Mouse (Mus musculus) heart, postnatal 36 days (tissue): ENCODE data around the gene Spsb4. TPM values are rescaled to one million over a fixed set of nuclear protein-coding genes. Genes with fewer than 3 reads are reported as not detected.

Experiments
- DNase-seq, 2 experiments: peaks; one replicate each; pipeline ENCODE4 v3.0.0; 2021 to 2022
- intact Hi-C: fragments of 180-260 bp; cut with DNase I; formaldehyde crosslinking; loops from one replicate; pipeline ENCODE4 v1.15.1; 2025
- total RNA-seq, 2 experiments: library from RNA; stranded (reverse); gene quantifications; 2 replicates each; pipeline ENCODE4 v1.2.3; 2021

Gene Spsb4
- total RNA-seq, 2 experiments from 2014 or later, result 5.1 to 6.1 TPM

DNA sequence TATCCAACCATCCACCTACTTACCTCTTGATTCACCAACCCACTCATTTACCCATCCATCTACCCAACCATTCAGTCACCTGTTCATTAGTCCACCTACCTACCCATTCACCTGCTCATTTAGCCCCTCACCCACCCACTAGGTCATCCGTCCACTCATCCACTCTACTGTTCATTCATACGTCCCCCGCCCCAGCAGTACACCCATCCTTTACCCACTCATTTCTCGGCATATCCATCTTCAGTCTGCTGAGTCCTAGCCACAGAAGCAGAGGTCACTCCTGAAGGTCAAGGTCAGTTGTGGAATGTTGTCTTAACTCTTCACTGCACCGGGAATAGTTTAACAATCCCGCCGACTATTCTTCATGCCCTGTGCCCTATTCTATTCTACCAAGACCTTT is 102.6 kb downstream of the Spsb4 start:
- no peak for DNase-seq
- intact Hi-C loops, result loop anchor here (1.0 to 2.0 kb wide), 4 partner anchors 45 to 245 kb away; partner anchors contain the start of gene Spsb4

- DNase-seq, result no peak
- intact Hi-C loops, result no loop called here
Measured at GRCm38 (mm10) chr9:96914851-96915250, 103.8 kb downstream of the Spsb4 start.

GRCm38 (mm10) chr9:96914005-96914404 is 104.6 kb downstream of the Spsb4 start:
- intact Hi-C loops, result no loop called here
- DNase-seq, result no peak

DNA sequence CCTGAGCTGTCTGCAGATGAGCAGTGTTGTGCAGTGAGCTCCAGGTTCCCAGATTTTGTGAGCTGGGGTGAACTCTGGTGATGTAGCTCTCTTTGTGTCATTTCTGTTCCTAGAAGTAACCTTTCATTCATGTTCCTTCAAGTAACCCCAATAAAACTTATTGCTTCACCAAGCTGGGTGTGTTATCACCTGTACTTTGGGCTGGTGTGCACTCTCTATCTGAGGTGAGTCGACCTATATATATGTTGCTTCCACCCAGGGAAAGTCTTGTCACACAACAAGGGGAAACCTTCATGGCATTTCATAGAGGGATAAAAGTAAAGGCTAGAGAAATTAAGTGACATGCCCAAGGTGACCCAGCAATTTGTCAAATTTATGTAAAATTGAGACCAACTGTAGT is 109.1 kb downstream of the Spsb4 start:
- intact Hi-C loops, result no loop called here
- DNase-seq, result no peak

DNA sequence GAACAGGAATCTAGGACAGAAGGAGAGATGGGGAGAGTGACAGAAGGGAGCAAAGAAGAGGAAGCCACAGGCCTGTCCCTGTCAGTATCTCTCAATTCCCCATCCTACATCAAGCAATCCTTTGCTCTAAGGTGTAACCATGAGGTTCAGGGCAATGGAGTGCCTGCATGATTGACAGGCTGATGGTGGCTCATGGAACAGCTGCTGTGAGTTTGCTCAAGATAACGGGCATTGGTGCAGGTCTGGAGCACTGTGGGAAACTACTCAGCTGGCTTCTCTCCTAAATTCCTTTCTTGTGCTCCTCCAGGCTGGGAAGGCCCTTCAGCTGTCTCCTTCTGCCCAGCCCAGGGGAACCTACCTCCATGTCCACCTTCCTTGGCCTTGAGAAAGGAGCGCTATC is 109.9 kb downstream of the Spsb4 start:
- intact Hi-C loops, result no loop called here
- no peak for DNase-seq

DNA sequence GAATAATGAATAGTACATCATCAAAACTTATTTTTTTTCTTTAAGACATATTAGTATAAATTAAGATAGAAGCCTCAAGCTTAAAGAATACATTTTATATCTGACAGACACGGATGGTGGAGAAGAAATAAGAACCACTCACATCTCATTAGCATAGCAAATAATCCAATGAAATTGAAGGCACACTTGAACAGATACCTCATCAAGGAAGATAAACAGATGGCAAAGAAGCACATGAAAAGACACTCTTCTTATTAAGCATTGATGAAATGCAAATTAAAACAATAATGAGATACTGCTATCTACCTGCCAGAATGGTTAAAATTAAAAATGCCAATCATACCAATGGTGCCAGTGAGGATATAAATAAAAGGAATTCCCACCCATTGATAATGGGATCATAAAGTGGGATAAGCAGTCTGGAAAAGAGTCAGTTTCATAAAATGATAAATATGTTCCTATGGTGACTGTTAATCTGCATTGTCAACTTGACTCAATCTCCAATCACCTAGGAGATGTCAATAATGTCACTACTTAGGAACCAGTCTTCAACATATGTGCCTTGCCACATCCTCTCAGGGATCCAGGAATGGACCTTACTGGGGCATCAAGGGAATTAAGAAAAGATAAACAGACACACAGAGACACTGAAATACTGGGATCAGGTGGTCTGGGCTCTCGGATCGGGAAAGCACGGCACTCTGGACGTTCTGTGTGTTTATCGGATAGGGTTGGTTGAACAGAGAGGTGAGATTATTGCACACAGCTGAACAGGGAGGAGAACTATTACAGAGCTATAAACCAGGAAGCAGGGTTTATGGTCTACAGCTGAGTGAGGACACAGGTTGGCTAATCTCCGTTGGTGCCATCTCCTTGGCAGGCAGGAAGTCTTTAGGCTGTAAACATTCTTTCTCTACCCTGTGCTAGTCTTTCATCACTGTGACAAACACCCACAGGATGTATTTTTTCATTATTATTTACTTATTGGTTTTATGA is 114.0 kb downstream of the Spsb4 start:
- no peak for DNase-seq

DNA sequence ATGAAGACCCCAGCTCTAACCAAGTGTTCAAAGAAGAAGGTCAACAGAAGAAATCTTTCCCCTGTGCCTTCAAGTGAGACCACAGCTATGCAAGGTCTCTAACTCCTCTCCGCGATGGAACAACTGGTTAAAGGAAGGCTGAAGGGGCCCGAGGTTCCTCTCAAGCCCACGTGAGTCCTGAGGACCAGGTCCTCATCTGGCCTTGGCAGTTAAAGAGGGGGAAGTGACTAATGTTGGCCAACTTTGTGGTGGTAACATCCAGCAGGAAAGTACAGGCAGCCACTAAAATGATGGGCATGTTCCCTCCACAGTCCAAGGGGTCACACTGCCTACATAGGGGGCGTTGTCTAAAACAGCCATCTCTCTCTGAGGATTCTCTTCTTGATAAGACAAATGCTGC is 118.9 kb downstream of the Spsb4 start:
- intact Hi-C loops, result no loop called here
- DNase-seq, result no peak

More for the DNA sequence above, 114.0 kb downstream of the Spsb4 start:
- intact Hi-C loops, result no loop called here

- no peak for DNase-seq
- intact Hi-C loops, result no loop called here
Measured at GRCm38 (mm10) chr9:96899004-96899403, 119.6 kb downstream of the Spsb4 start.

DNA sequence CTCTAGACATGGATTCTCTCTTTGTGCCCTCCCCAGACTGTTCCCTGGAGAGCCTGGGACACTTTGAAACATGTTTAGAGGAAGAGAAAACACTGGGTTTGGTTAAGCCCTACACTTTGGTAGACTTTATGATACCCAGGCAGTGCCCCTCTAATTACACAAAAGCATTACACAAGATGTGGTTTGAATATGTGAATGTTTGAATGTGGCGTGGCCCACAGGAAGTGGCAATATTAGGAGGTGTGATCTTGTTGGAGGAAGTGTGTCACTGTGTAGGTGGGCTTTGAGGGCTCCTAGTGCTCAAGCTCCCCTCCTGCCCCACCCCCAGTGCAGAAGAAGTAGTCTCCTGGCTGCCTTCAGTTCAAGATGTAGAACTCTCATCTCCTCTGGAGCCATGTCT is 122.0 kb downstream of the Spsb4 start:
- DNase-seq, result no peak
- intact Hi-C loops, result no loop called here

GRCm38 (mm10) chr9:96893582-96893981 is 125.1 kb downstream of the Spsb4 start:
- intact Hi-C loops, result no loop called here
- no peak for DNase-seq

Other genes with a start within 250 kb of the Spsb4 start
- gene Pxylp1, start 126.2 kb downstream of the Spsb4 start, total RNA-seq, result 10 to 100 TPM; 14.5 to 21.3 TPM
- gene Slc25a36, start 92.3 kb upstream of the Spsb4 start, total RNA-seq, result 10 to 100 TPM; 37.3 to 43.3 TPM